Mouse (Mus musculus) forebrain, embryonic 11.5 days (tissue): ENCODE measurements around the gene Rac2. TPM values are rescaled to one million over a fixed set of nuclear protein-coding genes. Genes with fewer than 3 reads are reported as not detected.
A peak's percentile ranks its signal among the peaks of the same experiment; 100 is the strongest.

ENCODE experiments used
- ATAC-seq: fragments of 200-750 bp; cut with Nextera tagmentation; replicated peaks from 2 replicates; pipeline ENCODE4 v1.8.0; 2017; ENCODE audit warnings: moderate TSS enrichment; ENCODE audit not compliant: low FRiP score
- DNase-seq: peaks from one replicate; pipeline ENCODE4 v3.0.0-alpha.2; 2017; ENCODE audit warnings: low spot score
- H3K27ac ChIP-seq: fragments of 300-500 bp; sonication (generic); 2 replicates; pipeline ENCODE4 v1.5.1; 2014; ENCODE audit warnings: low read depth, low read length
- H3K27me3 ChIP-seq: fragments of 300-500 bp; sonication (generic); 2 replicates; pipeline ENCODE4 v1.6.1; 2014; ENCODE audit warnings: mild to moderate bottlenecking, low read length, mixed read lengths; ENCODE audit not compliant: control insufficient read depth, insufficient read depth
- H3K36me3 ChIP-seq: fragments of 300-500 bp; sonication (generic); 2 replicates; pipeline ENCODE4 v1.6.1; 2014; ENCODE audit warnings: mild to moderate bottlenecking, low read length, moderate library complexity, mixed read lengths; ENCODE audit not compliant: control insufficient read depth, insufficient read depth
- H3K4me1 ChIP-seq: fragments of 300-500 bp; sonication (generic); replicated peaks from 2 replicates; pipeline ENCODE4 v1.6.1; 2014; ENCODE audit warnings: low read length, mixed read lengths; ENCODE audit not compliant: control insufficient read depth, insufficient read depth
- H3K4me2 ChIP-seq: fragments of 300-500 bp; sonication (generic); 2 replicates; pipeline ENCODE4 v1.6.1; 2014; ENCODE audit warnings: low read depth, mild to moderate bottlenecking, low read length, moderate library complexity, mixed read lengths; ENCODE audit not compliant: severe bottlenecking
- H3K4me3 ChIP-seq: fragments of 300-500 bp; sonication (generic); 2 replicates; pipeline ENCODE4 v1.5.1; 2014; ENCODE audit warnings: low read depth, low read length
- H3K9ac ChIP-seq: fragments of 300-500 bp; sonication (generic); 2 replicates; pipeline ENCODE4 v1.6.1; 2014; ENCODE audit warnings: low read length
- H3K9me3 ChIP-seq: fragments of 300-500 bp; sonication (generic); 2 replicates; pipeline ENCODE4 v1.6.1; 2016; ENCODE audit warnings: low read length, mixed read lengths; ENCODE audit not compliant: control insufficient read depth
- WGBS: fragments of 180-500 bp; shearing (Covaris S2); extraction: QIAGEN DNeasy Blood & Tissue Kit; methylation state at CpG from one replicate; pipeline ENCODE4 v1.1.7; 2014; 5-methylcytosine and 5-hydroxymethylcytosine counted together
- polyA plus RNA-seq: library from polyadenylated mRNA; unstranded; fragments of >200 nt; fragmentation: Nextera tagmentation; extraction: Ambion mirVana; gene quantifications from 2 replicates; pipeline ENCODE4 v1.2.1, GENCODE M21; 2014

The Rac2 gene
- polyA plus RNA-seq, 1 experiment from 2014 or later = 9.4 TPM

DNA sequence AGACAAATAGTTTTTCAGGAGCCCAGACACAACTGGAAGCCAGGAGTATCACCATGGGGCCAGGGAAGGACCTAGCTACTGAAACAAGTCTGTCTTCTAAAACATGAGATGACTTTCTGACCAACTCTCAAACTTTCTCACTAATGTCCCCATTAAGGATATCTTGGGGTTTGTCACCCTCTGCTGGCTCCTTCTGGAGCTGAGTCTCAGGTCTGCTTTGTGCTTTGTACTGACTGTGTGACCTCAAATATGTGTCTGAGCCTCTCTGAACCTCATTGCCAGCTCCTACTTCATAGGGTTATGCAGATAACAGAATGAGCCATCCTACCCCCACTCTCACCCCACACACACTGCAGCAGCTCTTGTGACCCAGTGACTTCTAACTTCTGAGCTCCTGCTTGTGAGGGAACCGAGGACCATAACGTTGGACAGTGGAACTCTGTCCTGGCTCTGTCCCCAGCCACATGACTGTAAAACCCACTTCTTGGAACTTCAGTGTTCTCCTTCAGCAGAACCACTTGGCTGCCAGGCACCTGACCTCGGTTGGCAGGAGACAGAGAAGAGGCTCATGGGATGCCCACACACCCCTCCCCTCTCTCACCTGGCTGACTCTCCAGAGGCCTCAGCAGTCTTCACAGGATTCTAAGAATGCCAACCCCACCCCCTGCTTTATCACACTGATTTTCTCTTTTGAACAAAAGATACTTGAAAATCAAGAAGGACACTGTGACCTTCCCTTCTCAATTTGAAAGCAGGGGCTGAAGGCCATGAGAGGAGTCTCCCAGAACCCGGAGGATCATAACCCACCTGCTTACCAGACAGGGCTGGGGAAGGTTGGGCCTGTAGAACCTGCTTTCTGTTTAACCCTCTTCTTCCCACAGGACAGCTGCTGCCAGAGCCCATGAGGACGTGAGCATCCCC, 24.9 kb downstream of the Rac2 start:
- H3K27me3 ChIP-seq = no peaks in the 10 kb centered on the region; the same call in 1 of the 2 replicates
- H3K4me2 ChIP-seq = no peak overlapping the region
- no peak overlapping the region for H3K4me3 ChIP-seq
- H3K4me1 ChIP-seq = 0 out of 2 replicates have a peak, but pooled peaks cover 2% of the 10 kb centered on the region
- no peak overlapping the region for H3K27ac ChIP-seq
- ATAC-seq = no peak
- WGBS = 50% methylated on average over 5 of the region's 5 CpGs
- DNase-seq = no peak
- no peak overlapping the region for H3K9ac ChIP-seq
- H3K9me3 ChIP-seq = no peaks in the 10 kb centered on the region; the same call in 1 of the 2 replicates
- H3K36me3 ChIP-seq = no peaks in the 10 kb centered on the region

DNA sequence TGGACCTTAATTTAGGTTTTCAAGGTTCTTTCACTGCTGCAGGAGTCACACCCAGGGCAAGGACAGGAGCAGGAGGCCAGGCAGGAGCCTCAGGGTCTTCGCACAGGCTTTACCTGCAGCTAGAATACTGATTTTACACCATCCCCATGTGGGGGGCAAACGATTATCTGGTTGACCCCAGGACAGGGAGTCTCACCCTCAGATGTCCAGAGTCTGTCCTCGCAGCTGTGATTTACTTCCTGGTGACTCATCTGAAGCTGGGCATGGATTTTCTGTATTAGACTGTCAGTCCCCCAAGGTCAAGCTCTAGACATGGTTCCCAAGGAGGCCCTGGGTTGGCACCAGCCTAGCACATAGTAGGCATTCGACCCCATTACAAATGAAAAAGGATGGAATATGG, 26.5 kb downstream of the Rac2 start:
- Histone ChIP-seq H3K4me2 (no peak overlapping the region), H3K4me3 (no peak overlapping the region), H3K4me1 (0 out of 2 replicates have a peak, but pooled peaks cover 2% of the 10 kb centered on the region), H3K9me3 (no peaks in the 10 kb centered on the region), H3K27me3 (no peaks in the 10 kb centered on the region; the same call in 1 of the 2 replicates), H3K27ac (no peak overlapping the region), H3K9ac (no peak overlapping the region), H3K36me3 (no peaks in the 10 kb centered on the region)
- WGBS = 88% methylated on average over 4 of the region's 4 CpGs
- ATAC-seq = no peak
- no peak for DNase-seq

GRCm38 (mm10) chr15:78544561-78545001, 28.0 kb downstream of the Rac2 start, which contains the start of gene Sstr3:
TSS of gene Sstr3 (minus strand) at chr15:78544685.
- 0 out of 2 replicates have a peak, but pooled peaks cover 2% of the 10 kb centered on the region for H3K4me1 ChIP-seq
- H3K27ac ChIP-seq = no peak within 1 kb of the TSS
- WGBS = 11% methylated on average over 14 of the region's 14 CpGs
- peak within 1 kb of the TSS; percentile 8; the same call in 1 of the 2 replicates for H3K9ac ChIP-seq
- ATAC-seq = no peak
- H3K27me3 ChIP-seq = no peaks in the 10 kb centered on the region; the same call in 1 of the 2 replicates
- no peak for DNase-seq
- no peak within 1 kb of the TSS for H3K4me3 ChIP-seq
- no peaks in the 10 kb centered on the region for H3K9me3 ChIP-seq
- no peak within 1 kb of the TSS for H3K4me2 ChIP-seq
- H3K36me3 ChIP-seq = no peaks in the 10 kb centered on the region

GRCm38 (mm10) chr15:78544041-78544440, 28.5 kb downstream of the Rac2 start:
- WGBS = 78% methylated on average over 15 of the region's 15 CpGs
- Histone ChIP-seq H3K27me3 (no peaks in the 10 kb centered on the region; the same call in 1 of the 2 replicates), H3K36me3 (no peaks in the 10 kb centered on the region), H3K9me3 (no peaks in the 10 kb centered on the region), H3K9ac (no peak overlapping the region), H3K4me3 (no peak overlapping the region), H3K27ac (no peak overlapping the region), H3K4me1 (0 out of 2 replicates have a peak, but pooled peaks cover 2% of the 10 kb centered on the region), H3K4me2 (no peak overlapping the region)
- DNase-seq (no peak), ATAC-seq (no peak)

GRCm38 (mm10) chr15:78542767-78543303, 29.7 kb downstream of the Rac2 start:
- Histone ChIP-seq H3K27me3 (no peaks in the 10 kb centered on the region; the same call in 1 of the 2 replicates), H3K4me2 (no peak overlapping the region), H3K4me1 (0 out of 2 replicates have a peak, but pooled peaks cover 2% of the 10 kb centered on the region), H3K9me3 (no peaks in the 10 kb centered on the region), H3K4me3 (no peak overlapping the region), H3K36me3 (no peaks in the 10 kb centered on the region), H3K9ac (no peak overlapping the region), H3K27ac (no peak overlapping the region)
- DNase-seq = no peak
- 76% methylated on average over 7 of the region's 7 CpGs for WGBS
- ATAC-seq = no peak

DNA sequence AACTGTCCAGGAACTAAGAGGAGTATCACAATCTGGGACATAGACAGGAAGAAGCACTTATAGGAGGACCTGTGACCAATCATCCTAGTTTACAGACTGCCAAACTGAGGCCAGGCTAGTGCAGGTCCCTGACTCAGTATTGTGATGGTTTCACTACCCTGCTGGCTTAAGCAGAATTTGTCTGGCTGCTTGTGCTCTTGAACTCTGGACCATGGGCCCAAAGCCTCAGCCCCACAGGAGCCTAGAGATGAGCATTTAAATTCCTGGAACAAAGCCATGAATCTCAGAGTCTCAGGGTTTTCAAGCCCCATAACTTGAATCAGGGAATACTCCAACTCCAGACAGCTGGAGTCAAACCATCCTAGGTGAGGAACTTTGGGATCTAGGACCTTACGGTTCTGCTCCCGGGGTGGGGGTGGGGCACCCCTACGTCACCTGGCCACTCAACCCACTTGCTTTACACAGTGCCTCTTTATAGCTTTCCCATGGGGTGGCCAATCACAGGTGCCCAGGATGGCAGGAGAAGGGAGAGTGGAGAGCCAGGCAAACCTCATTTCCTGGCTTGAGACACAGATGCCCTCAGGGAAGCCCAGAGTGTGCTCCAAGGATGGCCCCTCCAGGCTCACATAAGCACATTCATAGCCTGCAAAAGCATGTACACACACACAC, 30.4 kb downstream of the Rac2 start:
- Histone ChIP-seq H3K4me1 (0 out of 2 replicates have a peak, but pooled peaks cover 2% of the 10 kb centered on the region), H3K4me2 (no peak overlapping the region), H3K9ac (no peak overlapping the region), H3K36me3 (no peaks in the 10 kb centered on the region), H3K27me3 (no peaks in the 10 kb centered on the region; the same call in 1 of the 2 replicates), H3K27ac (no peak overlapping the region), H3K9me3 (no peaks in the 10 kb centered on the region), H3K4me3 (no peak overlapping the region)
- no peak for ATAC-seq
- whole genome bisulfite sequencing = 78% methylated on average over 3 of the region's 3 CpGs
- DNase-seq = no peak

GRCm38 (mm10) chr15:78541606-78542005, 31.0 kb downstream of the Rac2 start:
- Histone ChIP-seq H3K4me3 (no peak overlapping the region), H3K4me1 (0 out of 2 replicates have a peak, but pooled peaks cover 2% of the 10 kb centered on the region), H3K4me2 (no peak overlapping the region), H3K27me3 (no peaks in the 10 kb centered on the region; the same call in 1 of the 2 replicates), H3K9ac (no peak overlapping the region), H3K36me3 (no peaks in the 10 kb centered on the region), H3K9me3 (no peaks in the 10 kb centered on the region), H3K27ac (no peak overlapping the region)
- WGBS = 80% methylated on average over 3 of the region's 3 CpGs
- ATAC-seq = no peak
- DNase-seq = no peak

DNA sequence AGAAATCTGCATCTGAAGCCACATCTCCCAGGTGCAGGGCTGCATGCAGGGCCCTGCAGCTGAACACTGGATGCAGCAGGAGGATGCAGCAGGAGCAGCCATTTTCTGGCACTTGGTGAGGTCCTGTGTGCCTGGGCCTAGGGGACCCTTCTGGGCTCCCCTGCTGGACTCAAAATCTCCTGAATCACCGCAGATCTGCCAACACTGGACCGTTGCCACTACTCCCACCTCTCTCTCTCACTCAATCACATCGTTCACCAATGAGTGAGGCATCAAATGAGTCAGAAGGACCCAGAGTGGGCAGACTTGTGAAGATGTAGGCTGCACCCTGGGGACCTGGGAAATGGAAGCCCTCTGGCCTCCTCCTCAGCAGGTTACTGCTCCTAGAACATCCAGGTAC, 31.5 kb downstream of the Rac2 start:
- Histone ChIP-seq H3K9me3 (no peaks in the 10 kb centered on the region), H3K36me3 (no peaks in the 10 kb centered on the region), H3K9ac (no peak overlapping the region), H3K27ac (no peak overlapping the region), H3K4me3 (no peak overlapping the region), H3K27me3 (no peaks in the 10 kb centered on the region; the same call in 1 of the 2 replicates), H3K4me2 (no peak overlapping the region), H3K4me1 (0 out of 2 replicates have a peak, but pooled peaks cover 2% of the 10 kb centered on the region)
- no peak for DNase-seq
- WGBS = 88% methylated on average over 3 of the region's 3 CpGs
- no peak for ATAC-seq
